Mouse (Mus musculus) adrenal gland, adult 18-20 months (tissue): ENCODE data around the gene Ccdc33. TPM values are rescaled to one million over a fixed set of nuclear protein-coding genes. Genes with fewer than 3 reads are reported as not detected.
A peak's percentile ranks its signal among the peaks of the same experiment; 100 is the strongest.

Experiments
- DNase-seq, 2 experiments: peaks; one replicate each; pipeline ENCODE4 v3.0.0; 2021 to 2022; ENCODE audit warnings: low spot score in 2 of 2
- total RNA-seq, 2 experiments: library from RNA; stranded (reverse); gene quantifications; 1 replicate in 1 of 2; 2 replicates in 1 of 2; pipeline ENCODE4 v1.2.3; 2021

Gene Ccdc33
- total RNA-seq, 2 experiments from 2014 or later: 0.22 to 0.80 TPM

DNA sequence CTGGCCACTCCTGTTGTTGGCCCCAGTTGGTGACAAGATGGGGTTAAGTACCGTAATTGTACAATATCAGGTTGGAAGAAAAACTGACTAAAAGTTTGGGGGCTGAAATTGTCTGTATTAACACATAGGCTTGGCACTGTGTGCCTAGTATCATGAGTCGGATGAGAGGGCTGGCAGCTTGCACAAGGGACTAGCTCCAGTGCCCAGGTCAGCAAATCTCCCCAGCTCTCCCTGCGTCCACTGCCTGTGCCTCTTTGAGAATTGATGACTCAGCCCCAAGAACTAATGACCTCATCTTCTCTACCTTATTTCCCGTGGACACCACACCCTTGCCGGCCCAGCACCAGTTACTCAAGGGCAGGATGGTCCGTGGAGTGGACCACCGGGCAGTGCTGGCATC is 68.8 kb downstream of the Ccdc33 start:
- DNase-seq: no peak

DNA sequence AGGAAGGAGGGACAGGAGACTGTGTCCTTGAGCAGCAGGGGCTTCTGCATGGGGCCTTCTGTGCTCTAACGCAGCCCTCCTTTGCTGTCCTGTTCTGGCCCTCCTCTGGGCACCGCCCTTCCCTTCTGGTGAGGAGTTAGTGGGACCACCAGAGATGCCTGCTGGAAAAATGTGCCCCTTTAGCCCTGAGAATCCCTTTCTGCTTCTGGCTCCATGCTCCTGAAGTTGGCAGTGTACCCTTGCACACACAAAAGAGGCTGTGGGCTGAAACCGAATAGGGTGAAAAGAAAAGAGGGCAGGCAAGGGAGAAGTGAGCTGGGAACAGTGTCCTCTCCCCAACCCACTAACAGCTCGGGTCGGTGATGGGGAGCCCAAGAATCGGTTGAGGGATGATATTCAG is 69.4 kb downstream of the Ccdc33 start:
- DNase-seq: no peak

DNA sequence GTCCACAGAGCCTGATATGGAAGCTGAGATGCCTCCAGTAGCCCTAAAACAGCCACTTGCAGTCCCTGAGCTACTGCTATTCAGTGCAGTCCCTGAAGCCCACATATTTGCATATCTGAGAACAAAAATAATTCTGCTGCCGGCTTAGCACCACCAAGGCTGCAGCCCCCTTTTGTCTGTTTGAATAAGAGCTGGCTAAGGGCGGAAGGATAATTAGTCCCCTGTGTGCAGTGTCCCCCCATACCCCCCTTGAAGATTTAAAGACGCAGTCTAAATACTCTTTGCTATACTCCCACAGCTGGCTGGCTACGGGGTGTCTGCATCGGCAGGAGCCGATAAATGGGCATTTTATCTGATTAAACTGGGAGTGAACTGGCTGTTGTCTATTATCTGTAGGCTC is 70.0 kb downstream of the Ccdc33 start:
- no peak for DNase-seq

DNA sequence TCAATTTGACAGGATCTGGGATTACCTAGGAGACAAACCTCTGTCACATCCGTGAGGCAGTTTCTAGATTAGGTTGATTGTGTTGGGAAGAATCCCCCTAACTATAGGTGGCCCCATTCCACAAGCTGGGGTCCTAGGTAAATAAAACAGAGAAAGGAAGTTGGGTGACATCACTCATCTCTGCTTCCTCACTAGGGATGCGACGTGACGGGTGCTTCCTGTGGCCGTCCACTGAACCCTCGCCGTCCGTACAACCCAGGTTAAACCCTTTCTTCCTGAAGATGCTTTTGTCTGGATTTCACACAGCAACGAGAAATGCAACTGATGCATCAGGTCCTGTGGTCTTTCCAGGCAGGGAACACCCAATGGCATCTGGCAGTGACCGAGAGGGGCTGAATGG is 71.6 kb downstream of the Ccdc33 start:
- DNase-seq: no peak

DNA sequence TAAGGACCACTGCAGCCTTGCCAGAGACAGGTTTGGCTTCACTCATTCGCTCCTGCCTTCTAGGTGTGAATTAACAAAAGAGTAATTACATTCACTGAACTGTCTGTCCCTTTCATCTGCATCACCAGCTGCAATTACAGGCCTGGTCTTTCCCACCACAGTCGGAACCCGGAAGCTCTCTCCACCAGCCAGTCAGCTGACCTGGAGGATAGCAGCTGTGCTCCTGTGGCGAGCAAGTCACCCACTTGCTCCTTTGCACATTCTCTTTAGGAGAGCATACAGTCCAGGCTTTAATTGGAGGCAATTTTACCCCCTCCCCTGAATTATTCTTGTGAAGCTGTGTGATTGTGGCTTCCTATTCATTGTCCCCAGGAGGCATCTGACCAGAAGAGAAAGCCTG is 73.0 kb downstream of the Ccdc33 start:
- DNase-seq: no peak

DNA sequence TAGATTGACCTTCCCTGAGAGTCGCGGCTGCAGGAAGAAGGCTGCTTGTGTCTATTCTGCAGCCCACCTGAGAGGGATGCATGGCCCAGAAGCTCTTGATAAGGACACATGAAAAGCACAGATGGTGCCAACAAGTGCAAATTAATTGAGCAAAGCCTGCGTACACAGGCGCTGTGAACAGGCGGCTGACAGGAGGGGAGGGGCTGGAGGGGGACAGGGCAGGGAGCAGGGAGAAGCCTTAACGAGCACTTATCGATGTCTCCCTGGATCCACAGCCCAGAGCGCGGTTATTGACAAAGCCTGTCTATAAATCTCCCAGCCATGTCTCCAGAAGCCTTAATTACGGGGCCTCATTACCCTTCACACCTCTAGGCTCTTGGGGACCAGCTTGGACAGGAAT is 73.8 kb downstream of the Ccdc33 start:
- no peak for DNase-seq

DNA sequence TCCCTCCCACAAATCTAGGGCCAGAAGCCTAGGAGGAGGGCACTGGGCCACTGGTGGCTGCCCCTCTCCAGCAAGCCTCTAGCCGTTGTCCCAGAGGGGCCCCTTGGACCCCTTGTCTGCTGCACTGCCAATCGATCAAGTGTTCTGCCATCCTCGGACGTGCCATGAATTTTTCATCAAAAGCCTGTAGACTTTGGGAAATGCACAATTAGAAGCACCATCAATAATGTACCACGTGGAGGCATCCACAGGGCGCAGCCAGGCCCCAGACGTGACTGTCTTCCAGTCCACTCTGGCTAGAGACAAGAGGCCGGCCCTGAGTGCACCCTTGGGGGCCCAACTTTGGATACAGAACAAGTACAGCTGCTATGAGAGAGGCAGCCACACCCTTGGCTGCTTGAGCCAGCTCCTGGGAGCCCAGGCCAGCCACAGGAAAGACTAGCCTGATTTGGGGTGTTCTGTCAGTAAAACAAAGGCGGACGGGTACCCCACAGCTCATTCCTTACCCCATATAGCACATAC is 75.1 kb downstream of the Ccdc33 start:
- no peak for DNase-seq

DNA sequence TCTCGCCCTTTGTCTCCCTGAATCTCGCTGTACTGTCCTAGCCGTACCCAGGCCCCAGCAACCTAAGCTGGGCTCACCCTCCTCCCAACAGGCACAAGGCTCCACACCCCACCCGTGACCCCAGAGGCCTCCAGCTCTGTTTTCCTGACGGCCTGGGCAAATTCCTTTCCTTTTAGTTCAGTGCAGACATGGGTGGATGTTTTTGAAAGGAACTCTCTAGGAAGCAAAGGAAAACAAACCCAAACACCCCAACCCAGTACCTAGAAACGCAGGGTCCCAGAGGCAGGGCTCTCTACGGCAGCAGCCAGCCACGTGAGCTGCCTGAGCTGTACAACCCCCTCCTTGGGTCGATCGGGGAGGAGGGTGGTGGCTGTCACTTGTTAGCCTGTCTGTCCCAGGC is 76.2 kb downstream of the Ccdc33 start:
- no peak for DNase-seq

DNA sequence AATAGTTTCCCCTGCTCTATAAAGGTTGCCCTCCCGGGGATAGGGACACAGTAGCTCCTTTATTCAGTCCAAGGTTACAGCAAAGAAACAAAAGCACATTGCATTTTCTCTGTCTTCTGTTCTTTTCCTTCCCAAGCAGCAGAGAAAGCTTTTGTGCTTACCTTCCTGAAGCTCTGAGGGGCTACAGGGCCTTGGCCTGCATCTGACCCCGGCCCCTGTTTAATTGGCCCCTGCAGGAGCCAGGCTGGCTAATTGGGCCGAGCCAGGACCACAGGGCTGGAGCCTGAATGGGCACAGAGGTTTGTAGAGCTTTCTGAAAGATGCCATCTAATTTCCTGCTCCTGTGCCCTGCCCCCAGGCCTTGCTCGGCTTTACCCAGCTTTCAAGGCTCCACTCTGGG is 77.6 kb downstream of the Ccdc33 start:
- DNase-seq: no peak

DNA sequence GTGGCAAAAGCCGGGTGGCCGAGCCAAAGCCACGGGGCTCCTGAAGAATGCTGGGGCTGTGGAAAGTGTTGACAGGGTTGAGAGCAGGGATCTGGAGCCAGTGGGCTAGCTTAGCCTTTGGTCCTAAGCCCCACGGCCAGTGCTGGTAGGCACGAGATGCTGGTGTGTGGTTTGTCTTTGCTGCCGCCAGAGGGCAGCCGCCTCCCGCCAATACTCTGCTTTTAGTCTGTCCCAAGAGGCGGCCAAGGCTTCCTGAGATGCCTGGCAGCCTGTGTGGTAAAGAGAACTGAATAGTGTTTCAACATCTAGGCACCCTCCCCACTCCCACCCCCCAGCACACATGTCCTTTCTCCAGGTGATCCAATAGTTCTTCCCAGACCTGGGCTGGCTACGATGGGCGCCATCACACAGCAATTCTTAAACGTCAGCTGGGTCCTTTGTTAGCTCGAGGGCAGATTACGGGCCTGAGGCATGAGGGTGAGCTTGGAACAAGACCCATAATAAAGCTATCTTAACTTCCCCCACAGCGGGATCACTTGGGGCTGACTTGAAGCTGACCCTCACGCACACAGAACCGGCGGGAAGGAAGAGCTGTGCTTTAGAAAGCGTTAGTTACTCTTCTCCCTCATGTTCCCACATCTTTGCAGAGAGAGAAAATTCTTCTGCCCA is 80.0 kb downstream of the Ccdc33 start:
- peak; percentile 72 to 77 for DNase-seq

DNA sequence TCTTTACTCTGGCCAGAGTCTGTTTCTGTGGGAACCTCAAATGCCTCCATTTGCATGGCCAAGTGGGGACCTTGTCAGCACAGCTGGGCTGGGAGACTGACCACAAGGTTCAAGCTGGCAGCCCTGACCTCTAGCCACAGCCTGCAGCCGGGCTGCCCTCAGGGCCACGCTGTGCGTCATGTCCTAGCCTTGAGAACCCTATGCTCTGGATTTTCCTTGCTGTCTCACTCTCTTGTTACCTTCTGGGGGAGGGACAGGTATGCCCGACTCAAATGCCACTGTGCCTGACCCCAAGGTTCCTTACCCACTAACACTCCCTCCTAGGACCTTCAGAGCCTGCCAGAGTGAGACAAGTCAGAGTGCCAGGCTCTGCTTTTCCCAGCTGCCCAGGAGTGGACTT is 81.7 kb downstream of the Ccdc33 start:
- peak in 1 of 2 experiments; percentile 66 for DNase-seq

DNA sequence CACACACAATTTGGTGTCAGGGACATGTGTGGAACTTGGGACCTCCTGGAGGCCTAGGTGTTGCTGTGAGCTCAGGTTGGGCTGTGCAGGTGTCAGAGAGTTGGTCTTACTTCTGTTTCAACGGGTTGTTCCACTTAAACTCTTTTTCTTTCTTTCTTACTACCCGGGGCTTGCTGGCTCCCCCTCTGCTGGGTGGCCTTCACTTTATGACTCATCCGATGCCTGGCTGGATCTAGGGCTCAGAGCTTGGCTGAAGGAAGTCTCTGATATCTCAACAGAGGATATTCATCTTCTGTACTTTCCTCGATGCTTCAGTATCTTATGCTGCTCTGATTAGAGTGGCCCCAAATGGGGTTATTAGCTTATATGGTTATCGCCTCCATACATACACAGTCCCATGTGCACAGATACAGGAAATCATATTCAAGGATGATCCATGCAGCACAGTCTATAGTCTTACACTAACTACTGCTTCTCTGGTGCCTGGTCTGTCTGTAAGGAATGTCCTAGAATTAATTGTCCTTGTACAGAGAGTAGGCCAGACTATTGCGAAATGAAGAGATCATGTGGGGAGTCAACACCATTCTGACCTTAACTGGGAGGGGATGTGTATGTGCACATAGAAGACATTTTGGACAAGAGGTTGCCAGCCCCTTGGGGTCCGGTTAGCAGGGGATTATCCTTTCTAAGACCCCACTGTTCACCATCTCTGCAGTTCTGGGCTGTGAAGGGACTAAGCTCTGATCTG is 82.5 kb downstream of the Ccdc33 start:
- no peak for DNase-seq

DNA sequence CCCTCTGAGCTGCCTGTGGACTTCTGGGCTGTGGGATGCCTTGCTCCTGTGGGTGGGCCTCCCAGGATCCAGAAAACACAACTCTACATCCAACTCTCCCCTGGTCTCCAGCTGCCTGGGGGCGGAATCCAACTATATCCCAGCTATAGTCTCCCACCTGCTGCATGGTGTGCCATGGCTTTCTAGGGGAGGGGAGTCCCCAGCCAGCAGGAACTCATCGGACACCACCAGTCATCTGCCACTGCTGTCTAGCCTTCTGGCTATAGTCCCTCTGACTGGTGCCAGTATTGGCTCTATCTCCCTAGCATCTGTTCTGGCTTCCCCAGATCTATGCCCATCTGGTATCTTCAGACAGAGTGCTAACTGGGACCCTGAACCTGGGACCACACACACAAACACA is 83.1 kb downstream of the Ccdc33 start:
- DNase-seq: no peak

DNA sequence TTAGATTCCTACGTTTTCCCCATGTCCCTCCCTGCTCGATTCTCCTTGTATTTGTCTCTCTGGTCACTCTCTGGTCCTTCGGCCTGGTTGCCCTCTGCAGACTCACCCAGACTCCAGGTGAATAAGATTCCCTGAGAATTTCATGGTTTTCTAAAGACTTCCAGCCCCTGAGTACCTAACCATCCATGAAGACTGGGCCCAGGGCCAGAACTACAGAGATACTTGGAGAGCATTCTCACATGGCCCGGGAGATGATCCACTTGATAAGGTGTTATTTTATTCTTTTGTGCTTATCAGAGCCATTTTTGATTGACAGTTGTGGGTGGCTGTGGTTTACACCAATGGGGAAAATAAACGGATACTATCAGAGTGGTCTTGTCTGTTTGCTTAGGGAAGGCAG is 86.7 kb downstream of the Ccdc33 start:
- DNase-seq: no peak

DNA sequence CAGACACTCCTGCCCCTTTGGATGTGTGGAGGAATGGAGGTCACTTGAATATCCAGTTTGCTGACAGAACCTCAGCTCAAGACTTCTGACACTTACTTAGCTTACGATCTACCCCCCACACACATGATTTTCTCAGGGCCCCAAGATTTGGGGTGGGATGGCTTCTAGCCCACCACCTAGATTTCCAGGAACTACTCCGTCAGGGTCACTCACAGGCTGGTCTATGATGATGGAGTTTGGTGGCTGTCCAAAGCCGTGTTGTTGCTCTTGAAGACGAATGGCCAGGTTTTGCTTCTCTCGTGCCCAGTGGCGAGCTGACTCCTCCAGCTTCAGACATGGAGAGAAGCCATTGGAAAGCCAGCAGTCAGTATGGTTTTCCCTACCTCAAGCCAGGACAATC is 89.0 kb downstream of the Ccdc33 start:
- no peak for DNase-seq

DNA sequence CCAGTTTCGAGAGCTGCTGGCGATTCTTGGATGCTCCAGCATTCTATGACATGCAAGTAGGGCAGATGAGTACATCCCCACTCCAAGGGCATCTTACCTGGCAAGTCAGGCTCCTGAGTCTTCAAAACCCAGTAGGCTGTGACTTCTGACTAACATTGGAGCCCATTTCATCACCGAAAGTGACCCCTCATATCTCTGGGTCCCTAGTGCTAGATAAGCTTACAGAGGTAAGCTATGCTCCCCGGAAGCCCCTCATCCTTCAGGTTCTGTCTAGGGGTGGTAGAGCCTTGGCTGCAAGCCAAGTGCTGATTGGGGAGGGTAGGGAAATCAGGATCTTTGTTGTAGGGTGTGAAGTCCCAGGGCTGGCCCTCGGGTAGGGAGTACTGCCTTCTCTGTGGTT is 89.8 kb downstream of the Ccdc33 start:
- no peak for DNase-seq

DNA sequence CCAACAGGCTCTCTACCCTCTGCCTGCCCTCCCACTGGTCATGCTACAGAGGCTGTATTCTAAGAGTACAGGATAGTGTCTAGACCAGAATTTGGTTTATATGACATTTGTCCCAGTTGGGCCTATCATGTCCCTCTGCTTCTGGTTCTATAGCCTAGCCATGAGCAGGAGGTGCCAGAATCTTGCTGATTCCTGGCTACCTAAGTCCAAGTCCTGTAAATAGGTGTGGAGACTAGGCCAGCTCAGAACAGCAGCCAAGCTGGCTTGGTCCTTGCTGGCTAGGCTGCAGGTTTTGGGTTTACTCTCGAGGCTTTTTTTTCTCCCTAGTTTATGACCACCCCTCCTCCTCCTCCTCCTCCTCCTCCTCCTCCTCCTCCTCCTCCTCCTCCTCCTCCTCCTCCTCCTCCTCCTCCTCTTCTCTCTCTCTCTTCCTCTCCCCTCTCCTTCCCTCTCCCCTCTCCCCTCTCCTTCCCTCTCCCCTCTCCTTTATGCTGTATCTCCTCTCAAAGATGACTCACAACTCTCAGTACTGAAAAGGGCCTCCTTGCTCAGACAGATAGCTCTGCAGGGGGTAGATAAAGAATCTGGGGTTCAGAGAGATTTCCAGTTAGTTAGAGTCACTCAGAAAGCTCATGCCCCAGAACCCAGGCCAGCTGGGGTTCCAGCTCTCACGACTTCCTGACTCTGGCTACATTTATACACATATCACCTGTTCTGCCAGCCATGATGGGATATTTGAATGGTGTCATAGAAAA is 91.0 kb downstream of the Ccdc33 start:
- DNase-seq: no peak

DNA sequence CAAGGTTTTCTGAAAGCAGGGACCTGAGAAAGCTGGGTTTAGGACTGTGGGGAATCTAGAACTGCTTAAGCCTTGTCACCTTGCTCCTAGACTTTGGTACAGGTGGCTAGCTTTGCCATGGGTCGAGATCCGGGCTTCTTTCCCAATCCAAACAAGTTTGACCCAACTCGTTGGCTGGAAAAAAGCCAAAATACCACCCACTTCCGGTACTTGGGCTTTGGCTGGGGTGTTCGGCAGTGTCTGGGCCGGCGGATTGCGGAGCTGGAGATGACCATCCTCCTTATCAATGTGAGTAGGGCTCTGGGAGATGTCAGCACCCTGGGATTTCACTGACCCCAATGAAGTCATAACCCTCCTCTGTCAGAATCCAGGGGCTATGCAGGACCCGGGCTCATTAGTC is 92.6 kb downstream of the Ccdc33 start:
- no peak for DNase-seq

DNA sequence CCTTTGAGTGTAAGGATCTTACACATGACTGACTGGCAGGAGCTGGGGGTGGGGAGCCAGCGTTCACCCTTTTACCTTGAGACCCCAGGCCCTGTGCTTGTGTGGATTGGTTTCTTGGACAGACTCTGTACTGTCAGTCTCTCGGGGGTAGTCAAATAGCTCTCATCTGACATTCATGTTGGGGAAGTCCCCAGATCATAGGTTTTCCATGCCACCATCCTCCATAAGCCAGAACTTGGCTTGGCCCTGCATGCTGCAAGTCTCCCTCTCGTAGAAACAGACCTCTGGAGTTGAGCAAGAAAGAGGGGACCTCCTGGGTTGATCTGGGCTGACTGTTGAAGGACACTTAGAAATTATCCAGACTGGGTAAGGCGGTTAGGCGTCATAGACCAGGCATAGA is 100.2 kb downstream of the Ccdc33 start:
- DNase-seq: no peak

DNA sequence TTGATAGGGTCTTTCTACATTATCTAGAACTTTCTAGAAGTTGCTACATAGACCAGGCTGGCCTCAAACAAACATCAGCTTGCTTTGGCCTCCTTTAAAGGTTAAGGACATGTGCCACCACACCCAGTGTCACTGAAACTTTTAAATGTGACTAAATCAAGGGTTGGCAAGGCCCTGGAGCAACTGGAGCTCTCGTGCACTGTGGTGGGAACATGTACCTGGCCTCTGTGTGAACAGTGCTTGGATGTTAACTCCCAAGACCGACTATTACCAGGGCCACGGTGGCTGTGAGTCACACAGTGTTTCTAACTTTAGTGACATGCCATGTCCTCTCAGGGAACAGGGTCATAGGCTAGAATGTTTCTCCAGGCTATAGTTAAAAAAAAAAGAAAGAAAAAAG is 101.7 kb downstream of the Ccdc33 start:
- DNase-seq: no peak

DNA sequence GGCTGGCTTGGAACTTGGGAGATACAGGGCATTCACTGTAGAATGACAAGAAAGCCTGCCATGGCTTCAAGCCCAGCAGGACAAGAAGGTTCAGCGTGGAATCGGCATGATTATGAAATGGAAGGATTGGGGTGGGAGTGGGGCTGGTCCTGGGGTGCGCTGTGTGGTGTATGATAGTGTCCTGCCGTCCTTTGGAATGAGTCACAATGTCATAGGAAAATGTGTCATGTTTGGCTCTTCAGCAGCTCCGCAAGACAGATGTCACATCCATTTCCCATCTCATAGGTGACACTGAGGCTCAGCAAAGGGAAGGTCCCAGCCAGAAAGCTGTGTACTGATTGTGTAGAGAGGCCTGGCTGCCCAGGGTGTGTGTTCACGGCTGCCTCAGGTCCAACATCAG is 102.8 kb downstream of the Ccdc33 start:
- DNase-seq: no peak
